ENCODE assay signal across 8 mouse cellular contexts in the genomic region with DNA sequence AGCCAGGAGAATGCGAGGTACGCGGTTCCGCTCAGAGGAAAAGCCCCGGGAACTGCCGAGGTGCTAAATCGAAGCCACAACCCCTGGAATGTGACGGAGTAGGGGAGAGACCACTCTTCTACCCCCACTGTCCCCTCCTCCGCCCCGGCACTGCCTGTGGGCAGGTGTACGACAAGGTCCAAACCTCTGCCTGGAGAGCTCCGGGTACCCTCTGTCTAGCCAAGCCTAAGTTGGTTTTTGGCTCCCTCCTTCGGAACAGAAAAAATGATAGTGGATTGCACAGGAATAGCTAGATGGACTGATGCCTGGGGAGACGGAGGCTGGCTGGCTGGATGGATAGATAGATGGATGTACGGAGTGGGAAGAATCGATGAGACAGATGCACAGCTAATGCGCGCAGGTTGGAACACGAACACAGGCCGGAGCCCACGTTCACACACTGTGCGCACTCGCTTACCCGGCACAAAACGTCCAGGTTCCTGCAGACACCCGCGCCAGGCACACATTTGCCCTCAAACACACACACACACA. TPM values are rescaled to one million over a fixed set of nuclear protein-coding genes. Genes with fewer than 3 reads are reported as not detected.
A peak's percentile ranks its signal among the peaks of the same experiment; 100 is the strongest.
DNase-seq lines count a peak whose midpoint lies in the region; ATAC-seq and TF ChIP-seq lines count a peak whose summit lies in the region.

No protein-coding gene starts in this region.

- H3K27me3 ChIP-seq in embryonic facial prominence, embryonic 12.5 days, result no peaks in the 10 kb centered on the region
- peaks cover 6% of the 10 kb centered on the region for H3K27me3 ChIP-seq in heart, embryonic 16.5 days (ENCODE audit: control insufficient read depth, insufficient read depth, low read length)
- H3K27me3 ChIP-seq in liver, adult 2 months (ENCODE audit: control insufficient read depth, insufficient read depth, low read length), result peaks cover 5% of the 10 kb centered on the region; the same call in 1 of the 2 replicates

- WGBS in embryonic facial prominence, embryonic 12.5 days, result under 1% methylated on average over 27 of the region's 27 CpGs
- whole genome bisulfite sequencing in heart, embryonic 16.5 days, result 2% methylated on average over 27 of the region's 27 CpGs
- WGBS in liver, adult 2 months, result 3% methylated on average over 27 of the region's 27 CpGs

- peak; percentile 43 for DNase-seq in adrenal gland, postnatal 10 days
- peak; percentile 74 for DNase-seq in kidney, postnatal 14 days
- no peak for DNase-seq in liver, adult 2 months (ENCODE audit: extremely low read depth, low read depth, low spot score)
- DNase-seq in neural tube, embryonic 10.5 days (ENCODE audit: extremely low spot score, low spot score), result peak; percentile 83
- DNase-seq in B cell, adult 2 months, result no peak
- no peak for DNase-seq in cerebellum, postnatal 4 days (ENCODE audit: low spot score in 2 of 2)

- ATAC-seq in embryonic facial prominence, embryonic 12.5 days (ENCODE audit: insufficient number of reproducible peaks, insufficient read depth, low FRiP score, low TSS enrichment), result peak; percentile 32; the same call in 1 of the 2 replicates
- ATAC-seq in heart, embryonic 16.5 days (replicated peaks; ENCODE audit: extremely low read depth, insufficient read depth, low FRiP score), result peak; percentile 10; the same call in 1 of the 2 replicates

- no peaks in the 10 kb centered on the region for H3K79me2 ChIP-seq in liver, adult 2 months (ENCODE audit: control insufficient read depth, insufficient read depth, low read length)

- H3K9me3 ChIP-seq in embryonic facial prominence, embryonic 12.5 days, result no peaks in the 10 kb centered on the region
- no peaks in the 10 kb centered on the region for H3K9me3 ChIP-seq in heart, embryonic 16.5 days (replicated peaks; ENCODE audit: control insufficient read depth, low read length)

- H3K4me2 ChIP-seq in embryonic facial prominence, embryonic 12.5 days (replicated peaks), result peak overlapping the region; percentile 81
- H3K4me2 ChIP-seq in heart, embryonic 16.5 days (ENCODE audit: low read depth, low read length), result peak overlapping the region; percentile 96

- H3K4me3 ChIP-seq in embryonic facial prominence, embryonic 12.5 days, result peak overlapping the region; percentile 75
- H3K4me3 ChIP-seq in heart, embryonic 16.5 days (ENCODE audit: low read length), result peak overlapping the region; percentile 79
- peak overlapping the region; percentile 27 for H3K4me3 ChIP-seq in liver, adult 2 months (ENCODE audit: insufficient read depth, low read depth, low read length)

- peaks cover 15% of the 10 kb centered on the region for H3K4me1 ChIP-seq in embryonic facial prominence, embryonic 12.5 days
- peaks cover 8% of the 10 kb centered on the region for H3K4me1 ChIP-seq in heart, embryonic 16.5 days (ENCODE audit: control insufficient read depth, insufficient read depth, low read length)
- H3K4me1 ChIP-seq in liver, adult 2 months (ENCODE audit: control insufficient read depth, insufficient read depth, low read length), result peaks cover 3% of the 10 kb centered on the region; the same call in 1 of the 2 replicates

- TF ChIP-seq POLR2A in liver, adult 2 months (IDR thresholded peaks at IDR 0.05; ENCODE audit: extremely low read depth, insufficient read depth, low read length), result no peak

- 0 out of 2 replicates have a peak, but pooled peaks cover 5% of the 10 kb centered on the region for H3K36me3 ChIP-seq in embryonic facial prominence, embryonic 12.5 days
- no peaks in the 10 kb centered on the region for H3K36me3 ChIP-seq in heart, embryonic 16.5 days (ENCODE audit: control insufficient read depth, insufficient read depth)
- no peaks in the 10 kb centered on the region for H3K36me3 ChIP-seq in liver, adult 2 months (ENCODE audit: control insufficient read depth, insufficient read depth, low read length)

- no peak for TF ChIP-seq CTCF in liver, adult 2 months (IDR thresholded peaks at IDR 0.05; ENCODE audit: low read depth, low read length)

- peak overlapping the region; percentile 88 for H3K27ac ChIP-seq in embryonic facial prominence, embryonic 12.5 days
- no peak overlapping the region for H3K27ac ChIP-seq in heart, embryonic 16.5 days (ENCODE audit: low read length)
- no peak overlapping the region for H3K27ac ChIP-seq in liver, adult 2 months (replicated peaks; ENCODE audit: insufficient read depth, low read depth, low read length)

- H3K9ac ChIP-seq in embryonic facial prominence, embryonic 12.5 days, result peak overlapping the region; percentile 82
- peak overlapping the region; percentile 73 for H3K9ac ChIP-seq in heart, embryonic 16.5 days (ENCODE audit: low read length)
- H3K9ac ChIP-seq in liver, adult 2 months (ENCODE audit: low read depth, low read length), result 0 out of 2 replicates have a peak overlapping the region, but pooled peaks have one; percentile 8

RNA-seq across cellular contexts. Expression of a gene that starts 1.4 kb away (rescaled TPM):
- total RNA-seq in adrenal gland, postnatal 10 days (2021), result 1 to 10 TPM; 4.2 TPM
- 60.1 and 63.6 TPM in 2 replicates for polyA plus RNA-seq in embryonic facial prominence, embryonic 12.5 days (2016; fragmentation: Nextera tagmentation; extraction: Ambion mirVana)
- polyA plus RNA-seq in heart, embryonic 16.5 days (2015; fragmentation: Nextera tagmentation; extraction: Ambion mirVana), result 9.0 and 9.1 TPM in 2 replicates
- 0.18 and 1.6 TPM in 2 replicates for total RNA-seq in liver, adult 2 months (2014; rRNA removed)
- 0.10 and 0.19 TPM in 2 replicates for polyA plus RNA-seq in liver, adult 2 months (2012; rRNA removed)

Comparison
In these comparisons a context has a peak if more than half of its experiments do, and no peak if none do; other contexts are left out.
1. DNase-seq: peak in adrenal gland, postnatal 10 days (single experiment), kidney, postnatal 14 days (single experiment) and neural tube, embryonic 10.5 days (single experiment); none in liver, adult 2 months (single experiment), B cell, adult 2 months (0 of 2) and cerebellum, postnatal 4 days (0 of 2).
2. H3K4me3 ChIP-seq: peak in every context shown above with its lines; median percentile 79 in heart, embryonic 16.5 days; 75 in embryonic facial prominence, embryonic 12.5 days; 27 in liver, adult 2 months.
3. H3K9ac ChIP-seq: peak in every context shown above with its lines; median percentile 82 in embryonic facial prominence, embryonic 12.5 days; 73 in heart, embryonic 16.5 days; 8 in liver, adult 2 months.